ENCODE assay signal across 13 mouse cellular contexts in genomic region chr3:97313431-97313830, GRCm38 (mm10). TPM values are rescaled to one million over a fixed set of nuclear protein-coding genes. Genes with fewer than 3 reads are reported as not detected.
DNase-seq lines count a peak whose midpoint lies in the region; ATAC-seq lines count a peak whose summit lies in the region.
"Had no signal": no experiment of that assay in that cellular context is flagged by ENCODE, and none has a peak within 500 bp of the region (broad histone marks: within the 10 kb centered on the region; RNA-seq: fewer than 3 reads in every experiment).

No protein-coding gene starts in this region.

- peaks cover 42% of the 10 kb centered on the region for H3K4me1 ChIP-seq in forebrain, embryonic 10.5 days
- peaks cover 43% of the 10 kb centered on the region for H3K4me1 ChIP-seq in forebrain, embryonic 13.5 days
- peaks cover 34% of the 10 kb centered on the region for H3K4me1 ChIP-seq in hindbrain, embryonic 13.5 days (replicated peaks)
- H3K4me1 ChIP-seq in midbrain, embryonic 14.5 days (ENCODE audit: control insufficient read depth, insufficient read depth, low read length), result peaks cover 18% of the 10 kb centered on the region
- peaks cover 39% of the 10 kb centered on the region for H3K4me1 ChIP-seq in kidney, embryonic 15.5 days

- H3K4me3 ChIP-seq in forebrain, embryonic 10.5 days, result no peak overlapping the region
- no peak overlapping the region for H3K4me3 ChIP-seq in forebrain, embryonic 13.5 days
- H3K4me3 ChIP-seq in hindbrain, embryonic 13.5 days, result no peak overlapping the region
- no peak overlapping the region for H3K4me3 ChIP-seq in midbrain, embryonic 14.5 days (replicated peaks; ENCODE audit: low read depth, low read length)
- no peak overlapping the region for H3K4me3 ChIP-seq in kidney, embryonic 15.5 days (replicated peaks)

- H3K27ac ChIP-seq in forebrain, embryonic 10.5 days, result peak overlapping the region; percentile 4
- no peak overlapping the region for H3K27ac ChIP-seq in forebrain, embryonic 13.5 days
- no peak overlapping the region for H3K27ac ChIP-seq in hindbrain, embryonic 13.5 days
- H3K27ac ChIP-seq in midbrain, embryonic 14.5 days (replicated peaks; ENCODE audit: low read depth, low read length), result no peak overlapping the region
- H3K27ac ChIP-seq in kidney, embryonic 15.5 days, result no peak overlapping the region
- H3K27ac ChIP-seq: kidney, postnatal 0 days; liver, embryonic 14.5 days had no signal

- no peak overlapping the region for H3K9ac ChIP-seq in forebrain, embryonic 13.5 days
- H3K9ac ChIP-seq in hindbrain, embryonic 13.5 days, result no peak overlapping the region
- H3K9ac ChIP-seq in midbrain, embryonic 14.5 days (replicated peaks; ENCODE audit: low read length), result no peak overlapping the region
- H3K9ac ChIP-seq in kidney, embryonic 15.5 days, result no peak overlapping the region
- H3K9ac ChIP-seq: liver, embryonic 14.5 days had no signal

- WGBS in forebrain, embryonic 10.5 days, result 76% methylated on average over 2 of the region's 2 CpGs
- WGBS in forebrain, embryonic 13.5 days, result 75% methylated on average over 2 of the region's 2 CpGs
- 46% methylated on average over 2 of the region's 2 CpGs for WGBS in hindbrain, embryonic 13.5 days
- WGBS in midbrain, embryonic 14.5 days, result 47% methylated on average over 2 of the region's 2 CpGs
- 82% methylated on average over 2 of the region's 2 CpGs for WGBS in kidney, embryonic 15.5 days

- peaks cover 11% of the 10 kb centered on the region for H3K9me3 ChIP-seq in forebrain, embryonic 10.5 days
- peaks cover 4% of the 10 kb centered on the region; the same call in 1 of the 2 replicates for H3K9me3 ChIP-seq in forebrain, embryonic 13.5 days (replicated peaks)
- no peaks in the 10 kb centered on the region for H3K9me3 ChIP-seq in hindbrain, embryonic 13.5 days
- H3K9me3 ChIP-seq in midbrain, embryonic 14.5 days (ENCODE audit: control insufficient read depth, low read length), result no peaks in the 10 kb centered on the region; the same call in 1 of the 2 replicates
- H3K9me3 ChIP-seq in kidney, embryonic 15.5 days (replicated peaks), result 0 out of 2 replicates have a peak, but pooled peaks cover 4% of the 10 kb centered on the region

- DNase-seq in forebrain, embryonic 10.5 days (ENCODE audit: extremely low spot score, low spot score), result no peak
- peak; percentile 46 for DNase-seq in embryo, embryonic 11 days
- DNase-seq in midbrain, embryonic 14.5 days, result peak; percentile 19
- no peak for DNase-seq in adrenal gland, postnatal 14 days
- no peak for DNase-seq in kidney, adult 11 months
- DNase-seq: cerebellum, adult 9-10 months; heart, adult 18-20 months had no signal

- no peak overlapping the region for H3K4me2 ChIP-seq in forebrain, embryonic 13.5 days
- no peak overlapping the region for H3K4me2 ChIP-seq in hindbrain, embryonic 13.5 days
- no peak overlapping the region for H3K4me2 ChIP-seq in midbrain, embryonic 14.5 days (ENCODE audit: low read length)
- H3K4me2 ChIP-seq in kidney, embryonic 15.5 days, result no peak overlapping the region

- peaks cover 31% of the 10 kb centered on the region for H3K27me3 ChIP-seq in forebrain, embryonic 10.5 days (ENCODE audit: poor library complexity, severe bottlenecking)
- no peaks in the 10 kb centered on the region for H3K27me3 ChIP-seq in forebrain, embryonic 13.5 days
- H3K27me3 ChIP-seq in hindbrain, embryonic 13.5 days, result peaks cover 8% of the 10 kb centered on the region
- H3K27me3 ChIP-seq in midbrain, embryonic 14.5 days (ENCODE audit: control insufficient read depth, insufficient read depth, low read length), result no peaks in the 10 kb centered on the region
- 0 out of 2 replicates have a peak, but pooled peaks cover 4% of the 10 kb centered on the region for H3K27me3 ChIP-seq in kidney, embryonic 15.5 days

- no peak for ATAC-seq in forebrain, embryonic 13.5 days
- ATAC-seq in hindbrain, embryonic 13.5 days (ENCODE audit: low FRiP score), result peak; percentile 15; the same call in 1 of the 2 replicates
- ATAC-seq in midbrain, embryonic 14.5 days (ENCODE audit: low FRiP score, low TSS enrichment), result no peak
- ATAC-seq in kidney, embryonic 15.5 days (replicated peaks; ENCODE audit: low FRiP score), result no peak
- ATAC-seq: inflammation-experienced regulatory T-cells, adult 6 months had no signal

- no peaks in the 10 kb centered on the region for H3K36me3 ChIP-seq in forebrain, embryonic 10.5 days (replicated peaks)
- no peaks in the 10 kb centered on the region for H3K36me3 ChIP-seq in forebrain, embryonic 13.5 days (ENCODE audit: poor library complexity, severe bottlenecking)
- no peaks in the 10 kb centered on the region for H3K36me3 ChIP-seq in hindbrain, embryonic 13.5 days
- H3K36me3 ChIP-seq in midbrain, embryonic 14.5 days (ENCODE audit: control insufficient read depth, insufficient read depth, low read length), result no peaks in the 10 kb centered on the region
- no peaks in the 10 kb centered on the region for H3K36me3 ChIP-seq in kidney, embryonic 15.5 days

RNA-seq across cellular contexts. Expression of gene Bcl9, which starts 15.7 kb away (rescaled TPM):
- 51.4 and 52.7 TPM in 2 replicates for polyA plus RNA-seq in forebrain, embryonic 10.5 days (2016; fragmentation: Nextera tagmentation; extraction: Ambion mirVana)
- 101 and 105 TPM in 2 replicates for polyA plus RNA-seq in forebrain, embryonic 13.5 days (2015; fragmentation: Nextera tagmentation; extraction: Ambion mirVana)
- 86.4 and 89.0 TPM in 2 replicates for polyA plus RNA-seq in hindbrain, embryonic 13.5 days (2015; fragmentation: Nextera tagmentation; extraction: Ambion mirVana)
- polyA plus RNA-seq in midbrain, embryonic 14.5 days (2014; fragmentation: Nextera tagmentation; extraction: Ambion mirVana), result 82.5 and 100 TPM in 2 replicates
- 61.3 and 66.6 TPM in 2 replicates for polyA plus RNA-seq in kidney, embryonic 15.5 days (2015; fragmentation: Nextera tagmentation; extraction: Ambion mirVana)
- total RNA-seq in adrenal gland, postnatal 14 days (2021), result 14.7 and 19.2 TPM in 2 replicates

Comparison
In these comparisons a context has a peak if more than half of its experiments do, and no peak if none do; other contexts are left out.
1. DNase-seq: peak in embryo, embryonic 11 days (single experiment) and midbrain, embryonic 14.5 days (single experiment); none in forebrain, embryonic 10.5 days (single experiment), adrenal gland, postnatal 14 days (single experiment) and kidney, adult 11 months (single experiment).